Mouse (Mus musculus) liver, embryonic 11.5 days (tissue): ENCODE results near the gene Gpsm2. TPM values are rescaled to one million over a fixed set of nuclear protein-coding genes. Genes with fewer than 3 reads are reported as not detected.

Source experiments
- ATAC-seq: fragments of 200-750 bp; cut with Nextera tagmentation; replicated peaks from 2 replicates; pipeline ENCODE4 v1.8.0; 2017; ENCODE audit warnings: moderate number of reproducible peaks, mild to moderate bottlenecking, moderate TSS enrichment, moderate library complexity; ENCODE audit not compliant: low FRiP score
- DNase-seq: peaks from one replicate; pipeline ENCODE4 v3.0.0-alpha.2; 2017; ENCODE audit warnings: low spot score
- H3K27ac ChIP-seq: fragments of 300-500 bp; sonication (generic); 2 replicates; pipeline ENCODE4 v1.5.1; 2014; ENCODE audit warnings: mild to moderate bottlenecking, low read depth, low read length, control low read depth
- H3K27me3 ChIP-seq: fragments of 300-500 bp; sonication (generic); replicated peaks from 2 replicates; pipeline ENCODE4 v1.6.1; 2014; ENCODE audit warnings: low read length, mixed read lengths; ENCODE audit not compliant: control insufficient read depth, insufficient read depth
- H3K36me3 ChIP-seq: fragments of 300-500 bp; sonication (generic); 2 replicates; pipeline ENCODE4 v1.6.1; 2014; ENCODE audit warnings: mild to moderate bottlenecking, low read length, moderate library complexity, mixed read lengths; ENCODE audit not compliant: control insufficient read depth, insufficient read depth
- H3K4me1 ChIP-seq: fragments of 300-500 bp; sonication (generic); replicated peaks from 2 replicates; pipeline ENCODE4 v1.6.1; 2014; ENCODE audit warnings: low read length, mixed read lengths; ENCODE audit not compliant: control insufficient read depth, insufficient read depth
- H3K4me2 ChIP-seq: fragments of 300-500 bp; sonication (generic); 2 replicates; pipeline ENCODE4 v1.6.1; 2014; ENCODE audit warnings: mild to moderate bottlenecking, control low read depth, moderate library complexity
- H3K4me3 ChIP-seq: fragments of 300-500 bp; sonication (generic); 2 replicates; pipeline ENCODE4 v1.5.1; 2014; ENCODE audit warnings: low read depth, low read length, control low read depth
- H3K9ac ChIP-seq: fragments of 300-500 bp; sonication (generic); 2 replicates; pipeline ENCODE4 v1.6.1; 2014; ENCODE audit warnings: low read depth, low read length, control low read depth
- H3K9me3 ChIP-seq: fragments of 300-500 bp; sonication (generic); 2 replicates; pipeline ENCODE4 v1.6.1; 2016; ENCODE audit warnings: low read length, inconsistent platforms, mixed read lengths; ENCODE audit not compliant: control insufficient read depth
- WGBS: fragments of 180-500 bp; shearing (Covaris S2); extraction: QIAGEN DNeasy Blood & Tissue Kit; methylation state at CpG from one replicate; pipeline ENCODE4 v1.1.7; 2014; 5-methylcytosine and 5-hydroxymethylcytosine counted together
- polyA plus RNA-seq: library from polyadenylated mRNA; unstranded; fragments of >200 nt; fragmentation: Nextera tagmentation; extraction: Ambion mirVana; gene quantifications from 2 replicates; pipeline ENCODE4 v1.2.1, GENCODE M21; 2014

Gpsm2 gene
- polyA plus RNA-seq, 1 experiment from 2014 or later: 41.8 TPM

DNA sequence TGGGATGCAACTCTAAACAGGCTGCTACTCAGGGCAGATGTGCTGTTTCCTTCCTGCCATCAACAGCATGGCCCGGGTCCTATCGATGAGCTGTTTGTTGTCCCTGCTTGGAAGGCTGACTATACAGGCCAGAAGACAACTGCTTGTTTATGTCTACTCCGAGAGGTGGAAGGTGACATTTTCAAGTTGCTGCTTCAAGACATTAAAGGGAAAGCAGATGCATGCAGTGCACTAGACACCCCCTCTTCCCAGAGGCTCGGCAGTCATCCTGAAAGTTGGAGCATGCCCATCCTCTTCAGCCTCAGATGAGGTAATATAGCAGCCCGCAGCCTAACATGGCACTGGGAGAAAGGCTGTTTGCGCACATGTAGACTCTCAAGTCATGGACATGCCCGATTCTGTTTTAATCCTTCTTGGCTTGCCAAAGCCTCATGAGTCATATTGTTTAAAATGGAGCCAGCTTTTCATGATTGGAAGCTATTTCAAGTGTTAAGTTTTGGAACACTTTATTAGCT is 40.5 kb upstream of the Gpsm2 start:
- Histone ChIP-seq H3K27ac (no peak overlapping the region), H3K36me3 (no peaks in the 10 kb centered on the region), H3K4me3 (no peak overlapping the region), H3K9me3 (no peaks in the 10 kb centered on the region), H3K4me1 (no peaks in the 10 kb centered on the region), H3K4me2 (no peak overlapping the region), H3K27me3 (no peaks in the 10 kb centered on the region; the same call in 1 of the 2 replicates), H3K9ac (no peak overlapping the region)
- WGBS: 78% methylated on average over 7 of the region's 7 CpGs
- DNase-seq (no peak), ATAC-seq (no peak)

DNA sequence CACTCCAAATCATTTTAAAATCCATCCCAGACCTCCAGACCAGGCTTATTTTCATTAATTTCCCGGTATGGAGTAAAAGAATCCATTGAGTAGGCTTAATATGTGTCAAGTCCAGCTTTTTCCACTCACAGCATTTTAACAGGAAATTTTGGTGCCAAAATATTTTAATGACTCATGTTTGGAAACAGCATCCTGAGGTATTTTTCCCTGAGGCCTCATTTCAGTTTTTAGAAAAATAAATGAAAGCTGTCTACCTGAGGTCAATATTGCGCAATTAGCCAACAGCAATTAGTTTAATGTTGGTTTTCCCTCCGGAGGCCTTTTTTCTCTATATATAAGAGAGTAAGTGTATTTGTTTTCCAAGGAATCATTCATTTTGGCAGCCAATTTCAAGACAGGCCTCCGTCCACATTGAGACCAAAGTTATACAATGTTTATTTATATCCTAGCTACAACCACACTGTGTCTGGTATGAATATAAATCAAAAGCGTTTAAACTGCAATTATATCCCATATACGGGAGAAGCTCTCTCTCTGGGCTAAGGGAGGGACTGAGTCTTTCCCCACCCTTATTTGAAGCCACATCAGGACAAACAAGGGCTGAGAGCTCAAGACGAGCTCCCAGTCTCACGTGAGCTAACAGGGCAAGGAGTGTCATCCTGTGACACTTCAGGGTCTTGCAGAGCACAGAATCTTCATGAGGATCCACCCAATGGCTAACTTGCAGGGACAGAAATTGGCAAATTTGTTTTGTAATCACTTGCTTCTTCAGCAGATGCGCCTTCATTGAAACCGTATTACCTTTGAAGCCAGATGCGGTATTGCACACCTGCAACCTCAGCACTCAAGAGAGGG is 37.7 kb upstream of the Gpsm2 start:
- DNase-seq (no peak), ATAC-seq (no peak)
- Histone ChIP-seq H3K9ac (no peak overlapping the region), H3K4me2 (no peak overlapping the region), H3K4me1 (peaks cover 6% of the 10 kb centered on the region; the same call in 1 of the 2 replicates), H3K27ac (no peak overlapping the region), H3K27me3 (no peaks in the 10 kb centered on the region; the same call in 1 of the 2 replicates), H3K9me3 (no peaks in the 10 kb centered on the region), H3K4me3 (no peak overlapping the region), H3K36me3 (no peaks in the 10 kb centered on the region)
- 83% methylated on average over 11 of the region's 11 CpGs for WGBS

DNA sequence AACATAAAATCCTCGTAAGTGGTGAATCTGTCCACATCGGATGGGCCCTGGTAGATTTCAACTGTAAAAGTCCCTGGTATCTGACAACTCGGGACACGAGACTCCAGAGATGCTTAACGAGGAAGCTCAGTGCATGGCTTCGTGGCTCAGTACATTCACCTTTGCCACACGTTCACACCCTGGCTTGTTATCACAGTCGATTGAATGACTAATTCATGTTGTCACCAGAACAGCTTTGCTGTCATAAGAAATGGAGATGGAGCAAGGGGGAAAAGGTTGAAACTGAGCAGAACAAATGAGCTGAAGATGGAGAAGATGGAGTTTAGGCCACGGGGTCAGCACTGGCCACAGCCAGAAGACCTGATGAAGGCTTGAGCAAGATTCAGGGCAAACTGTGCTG is 35.5 kb upstream of the Gpsm2 start:
- 72% methylated on average over 9 of the region's 9 CpGs for WGBS
- Histone ChIP-seq H3K9me3 (no peaks in the 10 kb centered on the region), H3K4me1 (peaks cover 8% of the 10 kb centered on the region; the same call in 1 of the 2 replicates), H3K9ac (no peak overlapping the region), H3K36me3 (no peaks in the 10 kb centered on the region), H3K4me3 (no peak overlapping the region), H3K27ac (no peak overlapping the region), H3K27me3 (no peaks in the 10 kb centered on the region), H3K4me2 (no peak overlapping the region)
- ATAC-seq (no peak), DNase-seq (no peak)

DNA sequence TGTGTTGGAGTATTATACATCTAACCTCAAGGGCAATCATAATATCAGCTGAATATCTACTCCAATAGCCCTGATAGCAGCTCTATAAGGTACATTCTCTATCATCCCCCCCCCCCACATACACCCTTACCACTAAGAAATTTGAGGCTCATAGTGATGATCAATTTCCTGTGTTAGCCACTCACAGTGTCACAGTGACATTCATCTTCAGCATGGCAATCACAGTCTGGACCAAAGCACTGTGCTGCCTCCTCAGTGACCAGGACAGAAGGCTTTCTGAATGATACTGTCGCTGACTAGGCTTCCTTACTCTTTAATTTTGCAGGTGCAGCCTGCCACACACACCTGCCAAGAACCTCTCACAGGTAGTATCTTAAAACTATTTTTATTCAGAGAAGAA is 34.0 kb upstream of the Gpsm2 start:
- Histone ChIP-seq H3K36me3 (no peaks in the 10 kb centered on the region), H3K27ac (no peak overlapping the region), H3K4me2 (no peak overlapping the region), H3K9ac (no peak overlapping the region), H3K27me3 (no peaks in the 10 kb centered on the region), H3K4me1 (peaks cover 15% of the 10 kb centered on the region), H3K9me3 (no peaks in the 10 kb centered on the region), H3K4me3 (no peak overlapping the region)
- DNase-seq (no peak), ATAC-seq (no peak)
- WGBS: 85% methylated on average over 1 of the region's 1 CpGs

DNA sequence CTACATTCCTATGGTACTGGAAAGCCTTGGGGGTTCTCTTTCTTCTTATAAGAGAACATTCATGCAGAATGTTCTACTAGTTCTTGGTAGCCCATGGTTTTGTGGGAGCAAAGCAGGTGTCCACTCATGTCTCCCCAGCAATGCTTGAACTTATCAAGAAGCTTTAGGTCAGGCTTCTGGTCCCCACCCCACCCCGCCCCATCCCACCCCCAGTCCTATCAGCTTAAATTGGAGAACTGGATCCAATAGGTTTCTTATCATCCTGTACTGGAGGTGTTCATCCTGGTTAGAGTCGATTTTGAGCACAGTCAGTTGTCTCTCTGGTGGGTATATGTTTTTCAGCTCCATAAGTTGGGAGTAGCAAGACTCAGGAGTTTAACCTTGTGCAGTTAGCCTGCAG is 33.4 kb upstream of the Gpsm2 start:
- ATAC-seq: peak; percentile 67
- H3K27ac ChIP-seq: no peak overlapping the region

DNA sequence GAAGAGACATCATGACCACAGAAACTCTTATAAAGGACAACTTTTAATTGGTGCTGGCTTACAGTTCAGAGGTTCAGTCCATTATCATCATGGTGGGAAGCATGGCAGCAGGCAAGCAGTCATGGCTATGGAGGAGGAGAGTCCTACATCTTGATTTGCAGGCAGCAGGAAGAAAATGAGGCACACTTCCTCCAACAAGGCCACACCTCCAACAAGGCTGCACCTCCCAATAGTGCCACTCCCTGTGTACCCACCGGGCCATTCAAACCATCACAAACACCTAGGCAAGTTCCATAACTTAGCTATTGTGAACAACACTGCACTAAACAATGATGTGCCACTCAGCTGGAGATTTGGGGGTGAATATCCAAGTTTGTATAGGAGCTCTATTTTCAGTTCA is 32.4 kb upstream of the Gpsm2 start:
- DNase-seq: no peak
- Histone ChIP-seq H3K4me2 (no peak overlapping the region), H3K4me3 (no peak overlapping the region), H3K4me1 (peaks cover 15% of the 10 kb centered on the region), H3K27ac (no peak overlapping the region), H3K27me3 (no peaks in the 10 kb centered on the region), H3K9me3 (no peaks in the 10 kb centered on the region), H3K36me3 (no peaks in the 10 kb centered on the region), H3K9ac (no peak overlapping the region)
- ATAC-seq: no peak; the same call in 1 of the 2 replicates
- 65% methylated on average over 1 of the region's 1 CpGs for WGBS

More for the DNA sequence above, 33.4 kb upstream of the Gpsm2 start:
- Histone ChIP-seq H3K36me3 (no peaks in the 10 kb centered on the region), H3K9me3 (no peaks in the 10 kb centered on the region), H3K9ac (no peak overlapping the region), H3K4me2 (0 out of 2 replicates have a peak overlapping the region, but pooled peaks have one; percentile 5), H3K4me1 (peaks cover 15% of the 10 kb centered on the region), H3K27me3 (no peaks in the 10 kb centered on the region), H3K4me3 (no peak overlapping the region)
- DNase-seq: no peak
- WGBS: 45% methylated on average over 2 of the region's 2 CpGs

DNA sequence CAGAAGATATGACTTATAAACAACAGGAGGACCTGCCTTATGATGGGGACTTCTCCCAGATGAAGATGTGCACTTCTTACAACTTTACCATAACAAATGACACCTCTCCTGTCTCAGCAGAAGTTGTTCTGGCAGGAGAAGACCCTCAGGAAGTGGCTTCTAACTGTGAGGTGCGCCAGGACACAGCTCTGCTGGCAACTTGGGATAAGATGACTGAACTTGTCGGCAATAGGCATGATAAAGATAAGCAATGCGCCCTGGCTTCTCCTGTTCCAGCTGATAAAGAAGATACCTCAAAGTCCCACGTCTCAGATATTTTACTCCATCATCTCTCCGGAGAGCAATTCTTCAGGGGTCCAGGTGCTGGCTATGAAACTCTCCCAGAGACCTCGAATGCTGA is 29.6 kb upstream of the Gpsm2 start:
- no peaks in the 10 kb centered on the region for H3K36me3 ChIP-seq
- DNase-seq (no peak), ATAC-seq (peak; percentile 89)
- WGBS: 32% methylated on average over 6 of the region's 6 CpGs
- H3K27ac ChIP-seq: peak overlapping the region; percentile 44
- H3K9ac ChIP-seq: 0 out of 2 replicates have a peak overlapping the region, but pooled peaks have one; percentile 35
- 0 out of 2 replicates have a peak overlapping the region, but pooled peaks have one; percentile 1 for H3K4me3 ChIP-seq
- no peaks in the 10 kb centered on the region for H3K9me3 ChIP-seq
- H3K4me1 ChIP-seq: peaks cover 15% of the 10 kb centered on the region
- peak overlapping the region; percentile 40 for H3K4me2 ChIP-seq
- no peaks in the 10 kb centered on the region; the same call in 1 of the 2 replicates for H3K27me3 ChIP-seq

DNA sequence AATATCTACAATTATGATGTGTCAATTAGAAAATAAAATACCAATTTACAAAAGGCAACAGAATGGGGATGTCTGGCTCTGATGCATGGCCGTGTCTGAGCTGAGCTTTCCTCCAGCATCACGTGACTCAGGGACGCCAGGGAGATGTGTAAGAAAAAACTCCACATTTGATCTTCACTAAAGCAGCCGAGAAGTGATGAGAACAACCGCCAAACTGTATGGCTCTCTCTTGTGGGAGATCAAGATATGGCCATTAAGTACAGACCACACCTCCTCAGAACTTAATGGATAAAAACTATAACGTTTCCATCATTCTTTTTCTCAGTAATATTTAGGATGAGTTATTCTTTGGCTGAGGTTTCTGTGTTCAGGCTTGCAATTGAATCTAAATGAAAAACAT is 29.0 kb upstream of the Gpsm2 start:
- ATAC-seq: peak; percentile 75
- 46% methylated on average over 6 of the region's 6 CpGs for WGBS

More for the DNA sequence above, 29.0 kb upstream of the Gpsm2 start:
- H3K4me2 ChIP-seq: peak overlapping the region; percentile 40
- H3K27ac ChIP-seq: peak overlapping the region; percentile 44
- 0 out of 2 replicates have a peak overlapping the region, but pooled peaks have one; percentile 1 for H3K4me3 ChIP-seq
- H3K9me3 ChIP-seq: no peaks in the 10 kb centered on the region
- DNase-seq: no peak
- peaks cover 15% of the 10 kb centered on the region for H3K4me1 ChIP-seq
- no peaks in the 10 kb centered on the region; the same call in 1 of the 2 replicates for H3K27me3 ChIP-seq
- no peak overlapping the region for H3K9ac ChIP-seq
- H3K36me3 ChIP-seq: no peaks in the 10 kb centered on the region
